Mouse (Mus musculus): ENCODE data around the gene Atp6v0d1.

The Atp6v0d1 gene

DNA sequence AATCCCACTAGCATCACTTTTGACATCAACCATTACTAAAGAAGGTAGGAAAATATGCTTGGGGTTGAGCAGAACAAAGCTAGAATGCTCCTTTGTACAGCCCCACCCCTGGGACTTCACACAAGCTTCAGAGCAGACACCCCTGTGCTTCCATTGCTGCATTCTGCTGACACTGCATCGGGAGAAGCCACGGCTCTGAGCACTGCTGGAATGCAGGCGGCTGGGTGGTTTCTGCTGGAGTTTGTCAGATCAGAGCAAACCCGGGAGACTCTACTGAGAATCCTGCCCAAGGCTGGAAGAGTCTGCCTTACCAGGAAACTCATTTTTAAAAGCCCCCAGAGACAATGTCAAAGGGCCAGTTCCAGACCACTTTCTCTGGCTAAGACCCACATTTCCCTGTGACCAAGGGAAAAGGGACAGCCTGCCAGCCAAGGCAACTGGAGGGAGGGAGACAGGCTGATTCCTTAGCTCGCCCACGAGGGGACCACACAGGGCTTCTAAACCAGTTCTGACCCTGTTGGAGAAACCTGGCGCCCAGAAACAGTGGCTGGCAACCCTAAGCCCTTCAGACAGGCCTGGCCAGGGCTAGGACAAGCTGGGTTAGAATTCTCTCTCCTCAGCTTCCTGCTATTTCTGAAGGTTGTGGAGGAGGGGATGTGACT lies 21.2 kb downstream of the Atp6v0d1 start:
- in situ Hi-C loops (cut with MboI; ENCODE audit: unreplicated experiment in 2 of 2): no loop called here

DNA sequence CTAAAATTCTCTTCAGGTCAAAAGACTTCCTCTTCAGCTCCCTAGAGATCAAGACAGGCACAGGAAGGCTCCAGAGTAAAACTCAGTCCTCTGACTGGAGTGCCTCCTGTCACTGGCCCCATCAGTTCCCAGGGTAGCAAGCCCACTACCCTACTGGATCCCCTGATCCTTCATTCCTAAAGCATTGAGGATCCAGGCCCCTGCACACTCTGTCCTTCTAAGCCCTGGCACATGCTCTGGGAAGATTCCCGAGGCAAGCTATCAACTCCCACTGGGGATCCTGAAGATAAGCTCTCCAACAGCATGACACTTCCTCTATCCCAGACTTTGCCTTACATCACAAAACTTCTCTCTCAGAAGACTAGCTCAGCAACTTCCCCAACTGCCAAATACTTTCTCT lies 22.1 kb downstream of the Atp6v0d1 start:
- in situ Hi-C loops (cut with MboI; ENCODE audit: unreplicated experiment in 2 of 2): no loop called here

DNA sequence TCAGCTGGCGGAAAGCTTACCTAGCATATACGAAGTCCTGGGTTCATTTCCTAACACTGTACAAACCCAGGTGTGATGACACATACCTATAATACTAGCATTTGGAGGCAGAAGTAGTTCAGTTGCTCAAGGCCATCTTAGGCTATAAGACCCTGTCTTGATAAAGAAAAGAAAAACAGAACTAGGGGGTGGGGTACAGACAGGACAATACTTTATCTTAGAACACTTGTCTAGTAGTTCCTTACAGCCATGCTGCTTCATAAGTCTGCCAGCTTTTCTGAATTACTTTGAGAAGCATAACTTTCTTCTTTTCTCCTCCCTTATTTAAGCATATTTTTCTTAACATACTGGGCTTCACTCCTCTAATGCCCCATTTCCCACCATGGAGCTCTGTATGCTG lies 23.0 kb downstream of the Atp6v0d1 start:
- in situ Hi-C loops (cut with MboI; ENCODE audit: unreplicated experiment in 2 of 2): no loop called here

DNA sequence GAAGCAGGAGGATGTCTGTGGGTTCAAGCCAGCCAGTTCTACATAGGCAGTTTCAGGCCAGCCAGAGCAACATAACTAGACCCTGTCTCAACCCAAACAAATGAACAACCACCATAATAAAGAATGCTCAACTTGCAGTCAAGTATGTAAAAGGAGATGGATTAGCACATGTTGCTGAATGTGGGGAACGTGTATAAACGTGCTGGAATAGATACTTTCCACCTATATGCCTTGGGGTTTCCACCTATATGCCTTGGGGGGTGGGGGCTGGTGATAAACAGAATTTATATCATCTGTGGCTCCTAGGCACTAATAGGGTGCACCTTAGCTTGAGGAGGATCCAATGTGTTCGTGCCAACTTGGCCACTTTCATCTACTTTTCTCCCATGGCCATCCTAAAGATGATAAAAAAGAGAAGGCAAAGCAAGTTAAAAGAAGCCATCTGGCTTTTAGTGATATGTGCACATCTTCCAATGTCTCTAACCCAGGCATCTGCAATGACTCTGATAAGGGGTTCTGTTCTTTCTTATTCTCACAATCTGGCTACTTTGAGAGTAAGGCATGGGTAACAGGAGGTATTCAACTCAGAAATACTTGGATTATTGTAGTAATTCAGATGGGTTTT lies 23.7 kb downstream of the Atp6v0d1 start:
- in situ Hi-C loops (cut with MboI; ENCODE audit: unreplicated experiment in 2 of 2): no loop called here

DNA sequence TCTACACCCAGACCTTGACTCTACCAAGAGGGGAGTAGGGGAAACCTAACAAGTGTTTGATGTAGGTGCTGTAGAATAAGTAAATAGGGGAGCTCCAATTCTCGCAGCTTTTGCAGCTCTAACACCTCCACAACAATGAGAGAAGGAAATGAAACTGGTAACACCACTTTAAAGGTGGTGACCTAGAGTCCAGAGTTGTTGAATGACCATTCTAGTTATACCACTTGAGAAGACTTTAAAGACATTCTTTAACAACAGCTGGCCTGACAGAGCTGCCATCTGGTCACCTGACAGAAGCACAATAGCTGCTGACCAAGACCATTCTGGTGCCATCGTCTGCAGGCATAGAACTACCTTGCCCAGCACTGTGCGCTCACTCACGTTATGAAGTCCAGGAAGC lies 26.9 kb downstream of the Atp6v0d1 start:
- in situ Hi-C loops (cut with MboI; ENCODE audit: unreplicated experiment in 2 of 2): no loop called here

DNA sequence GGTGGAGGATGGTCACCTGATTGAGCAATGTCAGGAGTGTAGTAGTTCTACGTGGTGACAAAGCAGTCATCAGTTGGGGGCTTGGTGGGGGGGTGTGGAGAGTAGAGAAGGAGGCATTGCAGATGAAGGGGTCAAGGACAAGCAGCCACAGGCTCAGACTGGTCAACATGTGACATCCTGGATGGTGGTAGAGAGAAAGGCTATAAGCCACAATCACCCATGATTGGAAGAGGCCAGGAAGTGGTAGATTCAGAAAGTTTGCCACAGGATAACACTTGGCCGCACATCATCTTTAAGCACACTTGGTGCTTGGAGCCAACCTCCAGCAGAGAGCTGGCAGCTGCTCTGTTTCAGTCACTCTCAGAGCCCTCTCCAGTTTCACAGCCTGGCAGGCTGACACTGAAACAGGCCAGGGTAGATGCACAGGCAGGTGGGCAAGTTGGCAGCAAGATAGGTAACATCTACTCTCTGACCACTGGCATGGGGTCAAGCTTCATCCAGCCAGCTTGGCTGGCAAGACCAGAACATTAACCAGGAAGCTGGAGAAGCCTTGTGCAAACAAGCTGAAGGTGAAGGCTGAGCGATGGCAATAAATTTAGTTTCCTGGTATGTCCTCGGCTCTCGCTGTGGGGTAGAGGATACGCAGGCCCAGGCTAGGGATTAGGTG lies 28.7 kb downstream of the Atp6v0d1 start:
- in situ Hi-C loops (cut with MboI; ENCODE audit: unreplicated experiment in 2 of 2): no loop called here

DNA sequence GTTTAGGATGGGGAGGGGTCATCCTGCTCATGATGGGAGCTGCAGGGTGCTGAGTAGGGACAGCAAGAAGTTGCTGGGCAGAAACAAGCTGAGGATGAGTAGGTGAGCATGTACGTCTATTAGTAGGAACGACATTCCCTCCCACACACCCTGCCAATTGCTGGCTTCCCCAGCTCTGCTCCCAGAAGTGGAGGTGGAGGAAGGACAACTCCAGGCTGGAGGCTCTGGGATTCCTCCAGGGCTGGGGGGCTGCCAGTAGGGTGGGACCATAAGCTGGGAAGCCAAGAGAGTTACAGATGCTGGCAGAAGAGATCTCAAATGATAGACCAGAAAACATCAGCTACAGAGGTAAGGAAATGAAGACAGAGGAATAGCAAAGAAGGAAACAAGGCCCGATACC lies 29.3 kb downstream of the Atp6v0d1 start:
- in situ Hi-C loops (cut with MboI; ENCODE audit: unreplicated experiment in 2 of 2): no loop called here

DNA sequence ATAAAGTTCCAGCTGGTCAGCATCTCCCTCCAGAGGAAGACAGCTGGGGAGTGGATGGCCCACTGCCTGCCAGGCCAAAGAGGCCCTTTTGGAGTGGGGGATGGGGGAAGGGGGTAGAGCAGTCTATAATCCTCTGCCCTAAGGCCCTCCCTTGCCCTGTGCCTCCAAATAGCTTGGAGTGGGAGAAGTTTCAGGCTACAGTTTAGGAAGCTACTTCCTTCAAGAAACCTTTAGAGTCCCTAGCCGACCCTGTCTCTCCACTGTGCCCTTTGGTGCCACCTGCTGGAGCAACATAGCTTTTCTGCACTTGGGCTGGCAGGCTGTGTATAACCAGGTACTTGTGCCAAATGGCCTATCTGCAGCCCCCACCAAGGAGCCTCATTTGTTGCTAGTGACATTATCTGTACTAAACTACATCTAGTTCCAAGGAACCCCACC lies 31.9 kb downstream of the Atp6v0d1 start:
- in situ Hi-C loops (cut with MboI; ENCODE audit: unreplicated experiment in 2 of 2): no loop called here

DNA sequence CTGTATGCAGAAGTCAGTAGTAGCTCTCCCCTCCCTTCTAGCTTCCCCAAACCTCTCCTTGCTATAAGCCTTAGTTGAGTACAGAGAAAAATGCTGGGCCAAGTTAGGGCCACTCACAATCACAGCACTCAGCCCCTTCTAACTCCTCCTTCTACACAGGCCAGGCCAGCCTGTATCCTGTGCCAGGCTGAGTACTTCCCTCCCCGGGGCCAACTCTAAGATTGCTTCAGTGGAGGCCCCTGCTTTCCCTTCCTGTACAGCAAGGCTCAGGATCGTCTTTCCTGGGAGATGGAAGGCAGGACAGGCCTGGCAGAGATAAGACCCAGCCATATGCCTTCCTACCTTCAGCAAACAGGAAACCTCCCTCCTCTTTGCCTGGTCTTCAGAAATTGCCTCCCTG lies 32.4 kb downstream of the Atp6v0d1 start:
- in situ Hi-C loops (cut with MboI; ENCODE audit: unreplicated experiment in 2 of 2): no loop called here

DNA sequence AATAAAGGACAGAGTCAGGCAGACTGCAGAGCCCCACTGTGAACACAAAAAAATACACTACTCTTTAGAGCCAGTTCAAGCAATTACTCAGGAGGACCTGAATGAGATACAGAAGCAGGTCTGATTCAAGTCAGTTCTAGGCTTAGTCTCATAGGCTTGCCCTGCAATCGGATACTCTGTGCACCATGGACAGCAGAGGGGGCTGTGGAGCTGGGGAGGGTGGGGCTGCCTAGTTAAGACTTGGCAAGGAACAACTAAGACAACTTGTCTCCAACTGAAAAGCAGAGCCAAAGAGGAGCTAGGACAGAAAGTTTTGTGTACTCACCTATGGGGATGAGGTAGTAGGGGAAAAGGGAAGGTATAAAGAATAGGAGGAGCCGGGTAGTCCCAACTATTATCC lies 34.1 kb downstream of the Atp6v0d1 start:
- in situ Hi-C loops (cut with MboI; ENCODE audit: unreplicated experiment in 2 of 2): no loop called here

DNA sequence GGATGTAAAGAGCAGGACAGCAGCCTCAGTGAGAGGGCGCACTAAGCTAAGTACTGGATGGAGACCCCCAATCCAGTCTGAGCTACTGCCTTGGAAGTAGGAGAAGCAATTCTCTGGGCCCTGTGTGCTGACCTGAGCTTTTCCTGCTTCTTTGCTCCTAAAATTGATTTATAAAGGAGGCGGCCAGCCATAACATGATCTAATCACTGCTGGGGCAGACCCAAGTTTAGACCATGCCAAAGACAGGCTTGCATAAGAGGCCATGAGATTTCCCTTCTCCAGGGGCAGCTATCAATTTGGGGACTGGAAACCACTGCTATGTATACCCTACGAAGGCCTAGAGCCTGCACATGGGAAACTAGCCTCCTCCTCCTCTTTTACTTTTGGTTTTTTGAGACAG lies 36.6 kb downstream of the Atp6v0d1 start:
- in situ Hi-C loops (cut with MboI; ENCODE audit: unreplicated experiment in 2 of 2): no loop called here

DNA sequence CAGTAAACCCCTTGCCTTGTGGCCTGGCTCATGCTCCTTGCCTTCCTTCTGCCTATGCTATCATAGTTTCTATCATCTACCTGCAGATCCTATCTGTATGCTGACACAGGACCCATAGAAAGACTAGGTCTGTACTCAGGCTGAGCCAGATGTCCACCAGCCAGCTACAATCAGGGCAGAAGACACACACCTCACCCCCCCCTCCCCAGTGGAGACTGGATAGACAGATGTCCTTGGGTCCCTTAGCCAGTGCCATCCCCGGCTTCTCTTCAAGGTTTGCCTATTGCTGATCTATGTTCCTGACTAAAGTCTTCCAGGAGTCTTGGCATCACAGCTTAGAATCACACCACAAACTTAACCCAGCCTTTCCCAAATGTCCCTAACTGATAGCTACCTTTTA lies 37.6 kb downstream of the Atp6v0d1 start:
- in situ Hi-C loops (cut with MboI; ENCODE audit: unreplicated experiment in 2 of 2): no loop called here

DNA sequence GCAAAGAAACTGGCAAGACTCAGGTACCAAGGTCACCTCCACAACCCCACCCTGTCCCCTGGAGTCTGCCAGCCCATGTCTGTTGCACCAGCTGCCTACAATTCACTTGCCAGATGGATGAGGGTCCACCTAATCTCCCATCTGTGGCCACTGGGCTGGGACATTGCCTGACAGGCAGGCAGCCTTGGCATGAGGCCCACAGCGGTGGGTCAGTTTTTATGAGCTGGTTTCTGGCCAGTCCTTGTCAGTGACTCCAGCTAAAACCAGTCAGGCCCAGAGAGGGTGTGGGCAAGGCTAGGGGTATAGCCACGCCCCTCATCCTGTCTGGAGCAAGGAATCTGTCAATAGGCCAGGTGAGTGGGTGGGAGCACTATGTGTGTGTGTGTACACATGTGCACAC lies 38.7 kb downstream of the Atp6v0d1 start:
- in situ Hi-C loops (cut with MboI; ENCODE audit: unreplicated experiment in 2 of 2): no loop called here

DNA sequence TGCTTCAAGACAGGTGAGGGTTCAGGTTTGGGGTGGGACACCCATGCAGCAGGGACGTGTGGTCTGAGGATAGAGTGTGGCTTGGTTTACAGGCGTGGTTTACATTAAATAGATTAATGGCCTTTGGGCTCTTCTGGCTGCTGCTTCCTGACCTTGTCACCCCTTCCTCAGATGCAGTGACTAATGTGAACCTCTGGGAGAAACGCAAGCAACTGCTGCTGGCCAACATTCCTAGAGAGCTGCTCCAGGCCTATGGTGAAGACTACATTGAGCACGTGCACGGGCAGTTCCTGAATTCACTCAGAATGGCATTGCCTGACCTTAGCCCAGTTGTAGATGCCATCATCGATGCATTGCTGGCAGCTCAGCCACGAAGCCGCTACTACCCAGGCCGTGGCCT lies 43.0 kb downstream of the Atp6v0d1 start:
- in situ Hi-C loops (cut with MboI; ENCODE audit: unreplicated experiment in 2 of 2): no loop called here

DNA sequence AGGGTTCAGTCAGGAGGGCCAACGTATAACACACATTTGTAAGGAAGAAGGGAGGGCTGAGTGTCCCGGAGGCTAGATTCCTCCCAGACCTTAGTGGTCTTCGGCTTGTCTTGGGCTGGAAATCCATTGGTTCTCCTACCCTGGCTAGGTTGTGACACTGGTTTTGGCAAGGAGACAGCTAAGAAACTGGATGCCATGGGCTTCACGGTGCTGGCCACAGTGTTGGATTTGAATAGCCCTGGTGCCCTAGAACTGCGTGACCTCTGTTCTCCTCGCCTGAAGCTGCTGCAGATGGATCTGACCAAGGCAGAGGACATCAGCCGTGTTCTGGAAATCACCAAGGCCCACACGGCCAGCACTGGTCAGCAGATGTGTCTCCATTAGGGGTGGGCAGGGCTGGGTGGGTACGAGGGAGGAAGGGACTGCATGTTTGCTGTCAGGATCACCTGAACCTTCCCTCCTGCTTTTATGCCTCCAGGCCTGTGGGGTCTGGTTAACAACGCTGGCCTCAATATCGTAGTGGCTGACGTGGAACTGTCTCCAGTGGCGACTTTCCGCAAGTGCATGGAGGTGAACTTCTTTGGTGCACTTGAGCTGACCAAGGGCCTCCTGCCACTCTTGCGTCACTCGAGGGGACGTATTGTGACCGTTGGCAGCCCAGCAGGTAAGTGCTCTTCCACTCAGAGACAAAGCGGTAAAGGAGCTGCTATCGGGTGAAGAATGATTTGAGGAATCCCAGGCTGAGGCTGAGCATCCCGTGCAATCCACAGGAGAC lies 43.7 kb downstream of the Atp6v0d1 start:
- in situ Hi-C loops (cut with MboI; ENCODE audit: unreplicated experiment in 2 of 2): no loop called here

DNA sequence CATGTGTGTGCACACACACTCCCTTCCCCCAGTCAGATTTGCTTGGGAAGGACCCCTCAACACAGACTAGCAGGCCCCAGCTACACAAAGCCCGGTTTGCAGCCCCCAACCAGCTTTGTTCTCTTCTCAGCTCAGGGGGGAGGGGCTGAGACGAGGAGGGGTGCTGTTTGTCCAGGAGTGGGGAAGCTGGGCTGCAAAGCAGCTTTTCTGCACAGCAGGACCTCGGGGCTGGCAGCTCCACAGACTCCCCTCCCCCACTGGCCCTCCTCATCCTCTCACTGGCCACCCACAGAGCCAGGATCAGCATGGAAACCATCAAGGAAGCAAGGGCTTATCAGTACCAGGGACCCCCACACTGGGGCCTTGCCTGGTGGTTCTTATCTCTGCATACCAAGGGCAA lies 44.8 kb downstream of the Atp6v0d1 start:
- in situ Hi-C loops (cut with MboI; ENCODE audit: unreplicated experiment in 2 of 2): no loop called here

DNA sequence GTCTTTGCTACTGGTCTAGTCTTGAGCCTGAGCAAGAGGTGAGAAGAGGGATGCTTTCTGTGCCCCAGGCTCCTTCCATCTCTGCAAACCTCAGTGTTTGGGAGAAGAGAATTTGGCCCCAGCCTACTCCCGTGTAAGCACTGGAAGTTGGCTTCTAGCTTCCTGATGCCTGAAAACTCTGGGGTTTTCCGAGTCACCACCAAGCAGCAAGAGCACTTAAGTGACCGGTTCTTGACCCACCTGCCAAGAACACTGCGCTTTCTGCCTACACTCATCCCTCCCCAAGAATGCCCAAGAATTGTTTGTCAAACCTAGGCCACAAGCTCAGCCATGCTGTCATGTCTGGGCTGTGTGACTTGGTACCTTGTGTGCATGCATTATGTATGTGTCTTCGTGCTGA lies 45.3 kb downstream of the Atp6v0d1 start:
- in situ Hi-C loops (cut with MboI; ENCODE audit: unreplicated experiment in 2 of 2): no loop called here

DNA sequence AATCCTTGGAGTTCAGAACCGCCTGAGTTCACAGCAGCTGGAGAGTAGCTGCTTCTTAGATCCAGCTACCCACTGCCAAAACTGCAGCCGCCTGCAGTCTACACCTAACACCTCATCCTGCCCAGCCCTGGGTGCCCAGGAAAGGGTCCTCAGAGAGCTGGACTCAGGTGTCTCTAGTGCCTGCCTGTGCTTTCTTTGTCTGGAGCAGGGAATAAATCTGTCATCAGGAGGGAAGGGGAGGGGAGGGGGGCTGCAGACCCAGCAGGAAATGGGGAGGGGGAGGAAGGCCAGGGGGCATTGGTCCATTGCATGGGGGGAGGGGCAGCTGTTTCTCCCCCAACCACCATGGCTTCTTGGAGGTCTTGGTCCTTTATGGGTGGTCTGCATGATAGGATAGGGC lies 46.3 kb downstream of the Atp6v0d1 start:
- in situ Hi-C loops (cut with MboI; ENCODE audit: unreplicated experiment in 2 of 2): loop anchor here (5.0 kb wide), 1 partner anchor 33 kb away; no protein-coding TSS in a partner anchor

DNA sequence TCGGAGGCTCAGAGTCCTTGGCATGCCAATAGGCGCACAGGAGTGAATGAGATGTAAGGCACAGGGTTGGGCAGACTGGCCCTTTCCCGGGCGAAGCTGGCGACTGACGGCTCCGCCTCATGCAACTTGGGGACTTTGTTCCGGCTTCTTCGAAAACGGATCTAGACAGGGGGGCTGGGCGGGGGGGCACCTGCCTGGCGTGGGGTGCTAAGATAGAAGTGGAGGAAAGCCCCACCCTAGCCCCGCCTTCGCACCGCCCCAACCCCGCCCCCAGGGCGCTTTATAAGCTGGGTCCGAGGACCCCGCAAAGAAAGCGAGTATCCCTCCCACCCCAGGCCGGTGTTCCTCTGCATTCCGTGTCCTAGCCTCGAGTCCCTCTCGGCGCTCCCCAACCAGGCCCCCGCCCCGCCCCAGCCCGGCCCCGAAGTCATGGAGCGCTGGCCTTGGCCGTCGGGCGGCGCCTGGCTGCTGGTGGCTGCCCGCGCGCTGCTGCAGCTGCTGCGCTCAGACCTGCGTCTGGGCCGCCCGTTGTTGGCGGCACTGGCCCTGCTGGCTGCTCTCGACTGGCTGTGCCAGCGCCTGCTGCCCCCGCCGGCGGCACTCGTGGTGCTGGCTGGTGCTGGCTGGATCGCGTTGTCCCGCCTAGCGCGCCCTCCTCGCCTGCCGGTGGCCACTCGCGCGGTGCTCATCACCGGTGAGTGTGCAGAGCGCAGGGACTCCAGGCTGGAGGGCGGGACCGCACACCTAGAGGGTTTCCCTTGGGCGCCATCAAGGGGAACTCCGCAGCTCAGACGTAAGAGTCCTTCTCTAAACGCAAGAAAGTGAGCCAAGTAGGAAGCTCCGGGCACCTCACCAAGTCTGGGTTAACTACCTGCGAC lies 47.2 kb downstream of the Atp6v0d1 start, which contains the start of gene Hsd11b2:
TSS of gene Hsd11b2 (plus strand) at position 320 of the 878 bp plus-strand sequence.
- in situ Hi-C loops (cut with MboI; ENCODE audit: unreplicated experiment in 2 of 2): loop anchor here (5.0 kb wide), 1 partner anchor 34 kb away; no protein-coding TSS in a partner anchor

DNA sequence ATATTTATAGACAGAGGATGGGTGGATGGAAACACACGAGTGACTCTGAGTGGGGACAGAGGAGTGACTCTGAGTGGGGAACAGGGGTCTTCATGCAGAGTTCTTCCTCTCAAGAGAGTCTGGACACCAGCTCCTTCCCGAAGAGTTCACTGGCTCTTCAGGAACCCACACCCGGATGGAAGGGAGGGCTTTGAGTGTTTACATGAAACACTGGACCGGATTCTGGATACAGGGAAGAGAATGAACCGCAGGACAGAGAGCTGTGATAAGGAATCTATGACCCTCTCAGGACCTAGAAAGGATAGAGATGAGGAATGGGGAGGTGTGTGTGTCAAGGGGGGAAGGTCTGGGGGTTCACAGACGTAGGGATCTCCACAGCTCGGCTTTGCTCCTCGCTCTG lies 48.5 kb downstream of the Atp6v0d1 start:
- in situ Hi-C loops (cut with MboI; ENCODE audit: unreplicated experiment in 2 of 2): loop anchor here (5.0 kb wide), 1 partner anchor 35 kb away; no protein-coding TSS in a partner anchor

Data from v-Abl transformed pro-B cells (cell line).